Mouse (Mus musculus) intestine, embryonic 14.5 days (tissue): ENCODE results near the gene Clcf1. TPM values are rescaled to one million over a fixed set of nuclear protein-coding genes. Genes with fewer than 3 reads are reported as not detected.

Experiments used
- ATAC-seq: fragments of 200-750 bp; cut with Nextera tagmentation; replicated peaks from 2 replicates; pipeline ENCODE4 v1.8.0; 2017; ENCODE audit warnings: low read depth, moderate number of reproducible peaks, moderate TSS enrichment, moderate library complexity; ENCODE audit not compliant: low FRiP score, low TSS enrichment
- DNase-seq: peaks from one replicate; pipeline ENCODE4 v3.0.0-alpha.2; 2018; ENCODE audit warnings: low spot score
- H3K27ac ChIP-seq: fragments of 300-500 bp; sonication (generic); 2 replicates; pipeline ENCODE4 v1.5.1; 2014; ENCODE audit warnings: low read depth, mild to moderate bottlenecking, control low read depth
- H3K27me3 ChIP-seq: fragments of 300-500 bp; sonication (generic); replicated peaks from 2 replicates; pipeline ENCODE4 v1.6.1; 2014; ENCODE audit warnings: low read length, control low read depth; ENCODE audit not compliant: control insufficient read depth, insufficient read depth
- H3K36me3 ChIP-seq: fragments of 300-500 bp; sonication (generic); 2 replicates; pipeline ENCODE4 v1.6.1; 2014; ENCODE audit warnings: low read length, control low read depth; ENCODE audit not compliant: control insufficient read depth, insufficient read depth
- H3K4me1 ChIP-seq: fragments of 300-500 bp; sonication (generic); replicated peaks from 2 replicates; pipeline ENCODE4 v1.6.1; 2014; ENCODE audit warnings: low read length, control low read depth, mixed read lengths; ENCODE audit not compliant: control insufficient read depth, insufficient read depth
- H3K4me2 ChIP-seq: fragments of 300-500 bp; sonication (generic); 2 replicates; pipeline ENCODE4 v1.6.1; 2014; ENCODE audit warnings: low read length
- H3K4me3 ChIP-seq: fragments of 300-500 bp; sonication (generic); 2 replicates; pipeline ENCODE4 v1.5.1; 2014; ENCODE audit warnings: low read depth, low read length, control low read depth, mixed read lengths
- H3K9ac ChIP-seq: fragments of 300-500 bp; sonication (generic); 2 replicates; pipeline ENCODE4 v1.6.1; 2014; ENCODE audit warnings: mild to moderate bottlenecking, low read length
- H3K9me3 ChIP-seq: fragments of 300-500 bp; sonication (generic); 2 replicates; pipeline ENCODE4 v1.6.1; 2016; ENCODE audit warnings: low read length, control low read depth; ENCODE audit not compliant: control insufficient read depth
- WGBS: fragments of 180-500 bp; shearing (Covaris S2); extraction: QIAGEN DNeasy Blood & Tissue Kit; methylation state at CpG from one replicate; pipeline ENCODE4 v1.1.7; 2014; 5-methylcytosine and 5-hydroxymethylcytosine counted together
- polyA plus RNA-seq: library from polyadenylated mRNA; unstranded; fragments of >200 nt; fragmentation: Nextera tagmentation; extraction: Ambion mirVana; gene quantifications from 2 replicates; pipeline ENCODE4 v1.2.1, GENCODE M21; 2014

Gene Clcf1
- polyA plus RNA-seq: 6.9 and 7.5 TPM in 2 replicates

DNA sequence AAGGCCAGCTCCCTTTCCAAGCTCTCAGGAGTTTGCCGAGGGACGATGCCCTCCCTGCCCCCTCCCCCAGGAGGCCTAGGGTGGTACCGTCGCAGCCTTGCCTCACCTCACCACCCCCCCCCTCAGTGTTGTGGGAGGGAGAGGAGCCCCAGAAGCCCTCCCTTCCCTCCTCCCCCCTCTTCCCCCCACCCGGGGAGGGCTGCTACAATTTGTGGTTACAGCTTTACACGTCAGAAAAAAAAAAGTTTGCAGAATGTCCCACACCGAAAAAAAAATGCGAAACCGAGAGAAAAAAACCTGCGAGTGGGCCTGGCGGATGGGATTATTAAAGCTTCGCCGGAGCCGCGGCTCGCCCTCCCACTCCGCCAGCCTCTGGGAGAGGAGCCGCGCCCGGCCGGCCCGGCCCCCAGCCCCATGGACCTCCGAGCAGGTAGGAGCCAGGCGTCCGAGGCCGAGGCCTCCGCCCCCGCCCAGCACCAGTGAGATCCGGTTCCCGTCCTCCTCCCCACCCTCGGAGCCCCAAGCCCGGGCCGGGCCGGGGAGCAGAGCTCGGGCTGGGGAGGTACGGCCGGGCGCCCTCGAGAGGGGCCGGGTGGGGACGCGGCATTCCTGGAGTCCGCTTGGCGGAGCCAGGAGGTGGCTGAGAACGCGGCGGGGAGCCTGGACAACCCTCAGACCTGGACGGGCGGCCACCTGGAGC is at the start of gene Clcf1, which contains the start of gene AC109138.7:
Clcf1 (plus strand) TSS at position 168 of the 700 bp plus-strand sequence.
AC109138.7 (plus strand) TSS at position 287 of the 700 bp plus-strand sequence.
- DNase-seq (peak; percentile 81), ATAC-seq (peak; percentile 47)
- Histone ChIP-seq H3K9ac (peak within 1 kb of the TSS; percentile 97), H3K4me3 (peak within 1 kb of the TSS; percentile 84), H3K9me3 (no peaks in the 10 kb centered on the region), H3K4me2 (peak within 1 kb of the TSS; percentile 81), H3K4me1 (peaks cover 53% of the 10 kb centered on the region), H3K36me3 (no peaks in the 10 kb centered on the region), H3K27ac (peak within 1 kb of the TSS; percentile 94), H3K27me3 (no peaks in the 10 kb centered on the region)
- under 1% methylated on average over 48 of the region's 49 CpGs for WGBS

- Histone ChIP-seq H3K9ac (no peak overlapping the region), H3K27me3 (no peaks in the 10 kb centered on the region), H3K4me2 (no peak overlapping the region), H3K36me3 (peaks cover 17% of the 10 kb centered on the region), H3K4me3 (no peak overlapping the region), H3K27ac (no peak overlapping the region), H3K9me3 (no peaks in the 10 kb centered on the region), H3K4me1 (peaks cover 12% of the 10 kb centered on the region)
- DNase-seq (no peak), ATAC-seq (no peak)
- WGBS: 85% methylated on average over 2 of the region's 2 CpGs
Observed at GRCm38 (mm10) chr19:4164721-4165120, 49.3 kb upstream of the Clcf1 start.

GRCm38 (mm10) chr19:4166678-4167476 is 47.2 kb upstream of the Clcf1 start:
- DNase-seq (no peak), ATAC-seq (no peak)
- H3K4me3 ChIP-seq: no peak overlapping the region
- H3K9ac ChIP-seq: no peak overlapping the region
- H3K36me3 ChIP-seq: 0 out of 2 replicates have a peak, but pooled peaks cover under 1% of the 10 kb centered on the region
- H3K27ac ChIP-seq: no peak overlapping the region
- peaks cover 19% of the 10 kb centered on the region for H3K4me1 ChIP-seq
- H3K9me3 ChIP-seq: no peaks in the 10 kb centered on the region
- 78% methylated on average over 9 of the region's 9 CpGs for WGBS
- no peaks in the 10 kb centered on the region for H3K27me3 ChIP-seq
- no peak overlapping the region for H3K4me2 ChIP-seq

DNA sequence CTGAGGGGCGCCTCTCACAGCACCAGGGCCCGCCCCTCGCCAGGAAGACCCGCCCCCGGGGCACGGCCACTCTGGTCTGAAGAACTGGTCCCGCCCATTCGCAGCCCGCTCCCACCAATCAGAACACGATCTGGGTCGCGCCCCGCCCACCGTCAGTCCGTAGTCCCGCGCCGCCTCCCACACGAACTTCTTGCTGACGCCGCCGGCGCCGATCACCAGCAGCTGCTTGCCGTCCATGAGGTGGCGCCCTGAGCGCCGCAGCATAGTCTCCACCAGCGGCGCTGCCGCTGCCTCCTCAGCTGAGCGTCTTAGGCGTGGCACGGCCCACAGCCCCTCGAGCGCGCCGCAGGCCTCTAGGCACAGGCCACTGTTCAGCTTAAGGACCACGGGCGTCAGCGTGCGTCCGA is 44.7 kb upstream of the Clcf1 start:
- WGBS: under 1% methylated on average over 43 of the region's 43 CpGs
- H3K9ac ChIP-seq: peak overlapping the region; percentile 60
- ATAC-seq: peak; percentile 95

DNA sequence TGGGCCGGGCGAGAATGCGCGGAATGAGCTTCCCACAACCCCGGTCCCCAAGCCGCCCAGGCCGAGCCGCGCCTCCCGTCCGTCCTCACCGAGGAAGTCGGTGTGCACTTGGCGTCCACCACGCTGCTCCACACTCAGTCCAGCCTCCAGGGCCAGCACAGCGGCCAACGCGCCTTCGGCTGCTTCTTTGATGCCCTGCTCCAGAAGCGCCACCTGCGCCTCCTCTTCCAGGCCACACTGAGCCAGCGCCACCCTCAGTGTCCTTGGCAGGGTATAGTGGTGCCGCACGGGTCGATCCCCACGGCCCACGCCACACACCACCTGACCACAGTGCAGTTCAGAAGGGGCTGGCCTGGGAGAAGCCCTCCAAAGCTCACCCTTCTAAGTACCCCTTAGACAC is 44.2 kb upstream of the Clcf1 start:
- Histone ChIP-seq H3K9me3 (no peaks in the 10 kb centered on the region), H3K4me3 (peak overlapping the region; percentile 33), H3K27me3 (no peaks in the 10 kb centered on the region), H3K4me1 (peaks cover 6% of the 10 kb centered on the region; the same call in 1 of the 2 replicates), H3K9ac (peak overlapping the region; percentile 60), H3K36me3 (no peaks in the 10 kb centered on the region), H3K4me2 (peak overlapping the region; percentile 69), H3K27ac (peak overlapping the region; percentile 81)
- no peak for DNase-seq
- peak; percentile 54 for ATAC-seq
- WGBS: 6% methylated on average over 27 of the region's 27 CpGs

More for the DNA sequence above, 44.7 kb upstream of the Clcf1 start:
- no peaks in the 10 kb centered on the region for H3K27me3 ChIP-seq
- H3K4me2 ChIP-seq: peak overlapping the region; percentile 69
- H3K27ac ChIP-seq: peak overlapping the region; percentile 81
- peak; percentile 99 for DNase-seq
- peak overlapping the region; percentile 33 for H3K4me3 ChIP-seq
- H3K4me1 ChIP-seq: peaks cover 6% of the 10 kb centered on the region; the same call in 1 of the 2 replicates
- H3K9me3 ChIP-seq: no peaks in the 10 kb centered on the region
- H3K36me3 ChIP-seq: no peaks in the 10 kb centered on the region

DNA sequence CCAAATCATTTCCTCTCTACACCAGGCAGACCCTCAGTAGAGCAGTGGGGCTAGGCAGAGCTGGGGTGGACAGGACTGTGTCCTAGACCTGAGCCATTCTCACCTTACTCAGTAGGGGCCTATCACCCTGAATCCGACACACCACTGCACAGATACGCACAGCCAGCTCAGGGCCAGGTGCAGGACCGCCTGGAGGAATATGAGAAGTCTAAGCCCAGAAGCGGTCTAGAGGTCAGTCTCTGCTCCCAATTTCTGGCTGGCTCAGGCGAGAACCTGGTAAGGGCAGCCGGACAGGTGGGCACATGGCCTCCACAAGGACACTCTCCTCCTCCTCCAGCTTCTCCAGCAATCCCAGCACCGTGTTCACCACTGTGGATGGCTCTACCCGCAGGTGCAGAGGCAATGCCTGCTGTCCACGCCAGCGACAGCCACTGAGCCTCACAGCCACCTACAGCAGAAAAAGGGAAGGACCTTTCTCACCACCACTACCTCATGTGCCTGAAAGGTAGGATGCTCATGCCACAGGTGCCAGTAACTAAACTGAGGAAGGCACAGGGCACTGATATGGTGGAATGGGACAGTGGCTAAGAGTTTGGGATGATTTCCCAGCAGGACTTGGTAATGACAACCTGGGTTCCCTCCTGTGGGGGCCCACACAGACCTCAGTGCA is 43.2 kb upstream of the Clcf1 start:
- no peaks in the 10 kb centered on the region for H3K27me3 ChIP-seq
- H3K4me2 ChIP-seq: no peak overlapping the region
- H3K9me3 ChIP-seq: no peaks in the 10 kb centered on the region
- no peaks in the 10 kb centered on the region for H3K36me3 ChIP-seq
- H3K4me3 ChIP-seq: no peak overlapping the region
- DNase-seq: no peak
- H3K9ac ChIP-seq: no peak overlapping the region
- H3K27ac ChIP-seq: no peak overlapping the region
- no peak for ATAC-seq
- 89% methylated on average over 10 of the region's 10 CpGs for WGBS
- H3K4me1 ChIP-seq: peaks cover 13% of the 10 kb centered on the region

DNA sequence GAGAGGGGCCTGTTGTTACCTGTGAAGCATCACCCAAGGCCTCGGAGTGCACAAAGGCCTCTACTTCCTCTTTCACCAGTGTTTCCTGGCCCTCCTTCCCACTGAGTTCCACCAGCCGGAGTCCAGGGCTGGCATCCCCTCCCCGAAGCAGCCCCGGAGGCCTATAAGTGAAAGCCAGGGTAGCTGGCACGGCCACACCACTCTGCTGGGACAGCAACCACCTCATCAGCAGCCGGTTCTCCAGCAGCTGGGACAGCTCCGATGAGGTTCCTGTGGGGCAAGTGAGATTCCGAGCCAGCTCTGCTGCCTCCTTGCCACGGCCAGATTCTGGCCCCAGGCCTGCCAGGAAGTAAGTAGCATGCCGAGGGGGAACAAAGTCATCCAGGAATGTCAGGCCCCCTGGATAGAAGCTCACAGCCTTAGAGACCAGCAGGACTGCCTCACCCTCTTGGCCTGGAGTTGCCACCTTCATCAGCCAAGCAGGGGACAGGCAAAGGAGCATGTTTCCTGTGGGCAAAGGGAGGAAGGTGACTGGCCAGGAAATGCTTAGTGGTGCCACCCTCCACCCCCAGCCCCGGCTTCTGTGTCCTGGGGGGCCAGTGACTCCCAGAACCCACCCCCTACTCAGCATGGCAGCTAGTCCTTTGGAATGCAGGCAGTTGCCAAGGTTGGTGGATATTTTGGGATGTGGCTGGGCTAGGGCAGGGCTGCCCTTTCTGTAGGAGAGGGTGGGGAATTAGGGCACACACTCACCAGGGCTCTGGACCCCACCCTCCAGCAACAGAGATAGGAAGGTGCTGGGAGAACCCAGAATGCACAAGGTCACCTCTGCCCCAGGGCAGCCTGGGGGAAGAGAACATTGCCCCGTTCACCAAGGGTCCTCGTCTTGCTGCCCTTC is 42.4 kb upstream of the Clcf1 start:
- Histone ChIP-seq H3K4me3 (no peak overlapping the region), H3K27ac (no peak overlapping the region), H3K4me1 (peaks cover 16% of the 10 kb centered on the region), H3K9ac (no peak overlapping the region), H3K27me3 (no peaks in the 10 kb centered on the region), H3K36me3 (no peaks in the 10 kb centered on the region), H3K9me3 (no peaks in the 10 kb centered on the region), H3K4me2 (no peak overlapping the region)
- DNase-seq (no peak), ATAC-seq (no peak)
- 66% methylated on average over 13 of the region's 13 CpGs for WGBS
